Mouse (Mus musculus) liver, embryonic 13.5 days (tissue): ENCODE measurements at regions not wholly inside any gene's neighbourhood (a gene's known extent, or its start where the extent isn't known, plus 50 kb on each side); places are given as distances from the start of the nearest gene placed in this dataset.

Experiments used
- ATAC-seq: fragments of 200-750 bp; cut with Nextera tagmentation; 2 replicates; pipeline ENCODE4 v1.8.0; 2017; ENCODE audit warnings: low read depth, mild to moderate bottlenecking, moderate number of reproducible peaks, moderate library complexity
- DNase-seq: peaks from one replicate; pipeline ENCODE4 v3.0.0; 2022
- H3K27ac ChIP-seq: fragments of 300-500 bp; sonication (generic); 2 replicates; pipeline ENCODE4 v1.5.1; 2015; ENCODE audit warnings: moderate library complexity, mild to moderate bottlenecking, inconsistent platforms
- H3K27me3 ChIP-seq: fragments of 300-500 bp; sonication (generic); 2 replicates; pipeline ENCODE4 v1.6.1; 2015; ENCODE audit warnings: mild to moderate bottlenecking, inconsistent platforms
- H3K36me3 ChIP-seq: fragments of 300-500 bp; sonication (generic); 2 replicates; pipeline ENCODE4 v1.6.1; 2015; ENCODE audit warnings: mild to moderate bottlenecking, inconsistent platforms
- H3K4me1 ChIP-seq: fragments of 300-500 bp; sonication (generic); replicated peaks from 2 replicates; pipeline ENCODE4 v1.6.1; 2015; ENCODE audit warnings: inconsistent platforms
- H3K4me2 ChIP-seq: fragments of 300-500 bp; sonication (generic); 2 replicates; pipeline ENCODE4 v1.6.1; 2015; ENCODE audit warnings: inconsistent platforms, mild to moderate bottlenecking, moderate library complexity
- H3K4me3 ChIP-seq: fragments of 300-500 bp; sonication (generic); replicated peaks from 2 replicates; pipeline ENCODE4 v1.5.1; 2015; ENCODE audit warnings: mild to moderate bottlenecking, inconsistent platforms
- H3K9ac ChIP-seq: fragments of 300-500 bp; sonication (generic); 2 replicates; pipeline ENCODE4 v1.6.1; 2015; ENCODE audit warnings: mild to moderate bottlenecking, inconsistent platforms
- H3K9me3 ChIP-seq: fragments of 300-500 bp; sonication (generic); replicated peaks from 2 replicates; pipeline ENCODE4 v1.6.1; 2016; ENCODE audit warnings: inconsistent platforms
- WGBS: fragments of 180-500 bp; shearing (Covaris S2); methylation state at CpG from one replicate; pipeline ENCODE4 v1.1.7; 2015; ENCODE audit not compliant: insufficient replicate concordance; 5-methylcytosine and 5-hydroxymethylcytosine counted together

- no peak for DNase-seq
- 54% methylated on average over 7 of the region's 7 CpGs for WGBS
Observed at GRCm38 (mm10) chr6:120592705-120593104, 61.6 kb upstream of the Hdhd5 start.

GRCm38 (mm10) chr6:120592031-120592681, 61.0 kb upstream of the Hdhd5 start:
- ATAC-seq (no peak), DNase-seq (no peak)
- 24% methylated on average over 17 of the region's 17 CpGs for WGBS
- no peak overlapping the region for H3K4me3 ChIP-seq
- no peaks in the 10 kb centered on the region for H3K36me3 ChIP-seq
- no peaks in the 10 kb centered on the region for H3K9me3 ChIP-seq
- H3K27ac ChIP-seq: peak overlapping the region; percentile 44; the same call in 1 of the 2 replicates
- H3K9ac ChIP-seq: 0 out of 2 replicates have a peak overlapping the region, but pooled peaks have one; percentile 23
- peaks cover 63% of the 10 kb centered on the region for H3K4me1 ChIP-seq
- H3K27me3 ChIP-seq: no peaks in the 10 kb centered on the region
- peak overlapping the region; percentile 10; the same call in 1 of the 2 replicates for H3K4me2 ChIP-seq

More at GRCm38 (mm10) chr6:120592705-120593104, 61.6 kb upstream of the Hdhd5 start:
- H3K9me3 ChIP-seq: no peaks in the 10 kb centered on the region
- no peaks in the 10 kb centered on the region for H3K36me3 ChIP-seq
- H3K27ac ChIP-seq: 0 out of 2 replicates have a peak overlapping the region, but pooled peaks have one; percentile 3
- H3K9ac ChIP-seq: 0 out of 2 replicates have a peak overlapping the region, but pooled peaks have one; percentile 23
- peak overlapping the region; percentile 10; the same call in 1 of the 2 replicates for H3K4me2 ChIP-seq
- no peak for ATAC-seq
- H3K27me3 ChIP-seq: no peaks in the 10 kb centered on the region
- H3K4me1 ChIP-seq: peaks cover 66% of the 10 kb centered on the region
- no peak overlapping the region for H3K4me3 ChIP-seq

- DNase-seq (no peak), ATAC-seq (no peak)
- Histone ChIP-seq H3K36me3 (no peaks in the 10 kb centered on the region), H3K4me3 (no peak overlapping the region), H3K9ac (no peak overlapping the region), H3K27me3 (no peaks in the 10 kb centered on the region), H3K27ac (peak overlapping the region; percentile 7; the same call in 1 of the 2 replicates), H3K4me2 (no peak overlapping the region), H3K4me1 (peaks cover 58% of the 10 kb centered on the region), H3K9me3 (no peaks in the 10 kb centered on the region)
- 76% methylated on average over 2 of the region's 2 CpGs for WGBS
Observed at GRCm38 (mm10) chr6:120590191-120590590, 59.1 kb upstream of the Hdhd5 start.

GRCm38 (mm10) chr6:120588701-120589659, 57.9 kb upstream of the Hdhd5 start:
- H3K4me1 ChIP-seq: peaks cover 59% of the 10 kb centered on the region
- peak overlapping the region; percentile 21 for H3K4me2 ChIP-seq
- no peaks in the 10 kb centered on the region for H3K27me3 ChIP-seq
- no peaks in the 10 kb centered on the region for H3K9me3 ChIP-seq
- H3K9ac ChIP-seq: 0 out of 2 replicates have a peak overlapping the region, but pooled peaks have one; percentile 46
- H3K27ac ChIP-seq: peak overlapping the region; percentile 82
- H3K36me3 ChIP-seq: no peaks in the 10 kb centered on the region
- ATAC-seq (peak; percentile 78), DNase-seq (peak; percentile 51)
- H3K4me3 ChIP-seq: no peak overlapping the region
- 63% methylated on average over 11 of the region's 11 CpGs for WGBS

GRCm38 (mm10) chr6:120585941-120586280, 54.8 kb upstream of the Hdhd5 start:
- no peaks in the 10 kb centered on the region for H3K36me3 ChIP-seq
- H3K9ac ChIP-seq: no peak overlapping the region
- no peak for DNase-seq
- 47% methylated on average over 2 of the region's 2 CpGs for WGBS
- peak overlapping the region; percentile 36; the same call in 1 of the 2 replicates for H3K27ac ChIP-seq
- no peak overlapping the region for H3K4me3 ChIP-seq
- no peaks in the 10 kb centered on the region for H3K27me3 ChIP-seq
- H3K4me2 ChIP-seq: no peak overlapping the region
- no peak for ATAC-seq
- H3K4me1 ChIP-seq: peaks cover 52% of the 10 kb centered on the region
- no peaks in the 10 kb centered on the region for H3K9me3 ChIP-seq

GRCm38 (mm10) chr6:120585118-120585940, 54.2 kb upstream of the Hdhd5 start:
- no peak for DNase-seq
- no peak overlapping the region for H3K4me3 ChIP-seq
- H3K4me1 ChIP-seq: peaks cover 52% of the 10 kb centered on the region
- ATAC-seq: no peak
- H3K36me3 ChIP-seq: no peaks in the 10 kb centered on the region
- no peaks in the 10 kb centered on the region for H3K9me3 ChIP-seq
- no peak overlapping the region for H3K9ac ChIP-seq
- 65% methylated on average over 9 of the region's 9 CpGs for WGBS
- peak overlapping the region; percentile 36; the same call in 1 of the 2 replicates for H3K27ac ChIP-seq
- no peaks in the 10 kb centered on the region for H3K27me3 ChIP-seq
- H3K4me2 ChIP-seq: no peak overlapping the region

- H3K9me3 ChIP-seq: no peaks in the 10 kb centered on the region
- H3K9ac ChIP-seq: no peak overlapping the region
- no peak overlapping the region for H3K4me3 ChIP-seq
- H3K36me3 ChIP-seq: no peaks in the 10 kb centered on the region
- peaks cover 43% of the 10 kb centered on the region for H3K4me1 ChIP-seq
- ATAC-seq (no peak), DNase-seq (no peak)
- H3K27me3 ChIP-seq: no peaks in the 10 kb centered on the region
- H3K27ac ChIP-seq: peak overlapping the region; percentile 90
- 92% methylated on average over 2 of the region's 2 CpGs for WGBS
- no peak overlapping the region for H3K4me2 ChIP-seq
Observed at GRCm38 (mm10) chr6:120581748-120582147, 50.6 kb upstream of the Hdhd5 start.
